Mouse (Mus musculus): ENCODE results near the gene Gpr68. TPM values are rescaled to one million over a fixed set of nuclear protein-coding genes. Genes with fewer than 3 reads are reported as not detected.

Gpr68 gene
- total and polyA plus RNA-seq, 3 experiments: 0.04 TPM; not detected in 2

DNA sequence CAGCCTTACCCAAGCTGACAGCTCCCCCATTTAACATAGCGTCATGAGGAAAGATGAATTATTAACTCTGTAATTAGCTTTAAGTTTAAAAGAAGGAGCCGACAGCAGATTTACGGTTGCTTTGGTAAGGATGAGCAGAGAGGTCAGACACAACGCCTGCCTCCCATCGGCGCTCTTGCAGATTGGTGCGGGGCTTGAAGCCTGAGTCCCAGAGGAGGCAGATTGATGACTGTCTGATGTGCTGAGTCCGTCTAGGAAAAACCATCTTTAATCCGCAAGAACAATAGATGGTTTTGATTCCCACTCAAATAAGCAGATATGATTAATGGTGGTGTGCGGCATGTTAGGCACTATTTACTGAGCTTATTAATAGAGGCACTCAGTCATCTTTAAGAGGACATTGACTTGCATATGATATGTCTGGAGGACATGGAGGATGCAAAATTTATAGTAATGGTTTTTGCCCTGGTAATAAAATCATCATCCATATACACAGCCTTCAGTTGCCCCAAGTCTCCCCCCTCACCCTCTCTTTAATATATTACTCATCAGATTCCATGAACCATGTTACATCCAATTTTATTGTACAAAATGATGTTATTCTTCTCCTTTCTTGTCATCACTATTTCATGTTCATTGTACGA, 60.4 kb downstream of the Gpr68 start:
- Histone ChIP-seq H3K9ac (ENCODE audit: control insufficient read depth, low read depth, low read length, poor library complexity, severe bottlenecking) (no peak overlapping the region), H3K9me3 (replicated peaks; ENCODE audit: insufficient read depth, low read length) (no peaks in the 10 kb centered on the region), H3K4me3 (ENCODE audit: control insufficient read depth in 1 of 2, insufficient read depth in 1 of 2, low read depth in 2 of 2, low read length in 2 of 2) (no peak overlapping the region), H3K79me2 (ENCODE audit: control insufficient read depth, insufficient read depth, low read length, poor library complexity) (no peaks in the 10 kb centered on the region), H3K4me1 (ENCODE audit: control insufficient read depth in 1 of 2, insufficient read depth in 2 of 2, low read length in 2 of 2) (no peaks in the 10 kb centered on the region), H3K27me3 (ENCODE audit: control insufficient read depth in 1 of 2, insufficient read depth in 2 of 2, low read length in 2 of 2) (no peaks in the 10 kb centered on the region), H3K27ac (ENCODE audit: control insufficient read depth, low read depth, low read length) (no peak overlapping the region), H3K36me3 (ENCODE audit: control insufficient read depth in 1 of 2, insufficient read depth in 2 of 2, low read length in 2 of 2) (no peaks in the 10 kb centered on the region)
- no peak for TF ChIP-seq USF2 (IDR thresholded peaks at IDR 0.05; ENCODE audit: borderline replicate concordance in 1 of 2, insufficient read depth in 1 of 2, low read depth in 1 of 2, low read length in 2 of 2)
- DNase-seq (ENCODE audit: low read depth, low spot score): no peak

DNA sequence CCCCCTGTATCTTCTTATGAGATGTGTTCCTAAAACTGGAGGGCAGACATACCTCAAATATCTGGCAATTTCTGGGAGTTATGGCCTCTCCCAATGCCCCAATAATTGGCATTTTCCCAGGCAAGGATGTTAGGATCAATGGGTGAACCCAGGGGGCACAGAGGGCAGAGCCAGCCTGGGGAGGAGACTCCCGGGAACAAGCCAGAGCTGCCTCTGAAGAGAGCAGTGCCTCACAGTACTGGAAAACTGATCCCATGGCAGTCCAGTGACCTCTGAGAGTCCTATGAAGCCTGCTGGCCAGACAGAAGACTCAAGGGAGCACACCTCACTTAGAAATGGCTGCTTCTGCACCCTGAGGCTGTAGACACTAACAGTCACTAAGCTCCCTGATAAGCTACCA, 61.4 kb downstream of the Gpr68 start:
- H3K79me2 ChIP-seq (ENCODE audit: control insufficient read depth, insufficient read depth, low read length, poor library complexity): no peaks in the 10 kb centered on the region
- no peak overlapping the region for H3K4me3 ChIP-seq (ENCODE audit: control insufficient read depth in 1 of 2, insufficient read depth in 1 of 2, low read depth in 2 of 2, low read length in 2 of 2)
- H3K27me3 ChIP-seq (ENCODE audit: control insufficient read depth in 1 of 2, insufficient read depth in 2 of 2, low read length in 2 of 2): no peaks in the 10 kb centered on the region
- no peaks in the 10 kb centered on the region for H3K36me3 ChIP-seq (ENCODE audit: control insufficient read depth in 1 of 2, insufficient read depth in 2 of 2, low read length in 2 of 2)
- H3K4me1 ChIP-seq (ENCODE audit: control insufficient read depth in 1 of 2, insufficient read depth in 2 of 2, low read length in 2 of 2): no peaks in the 10 kb centered on the region
- no peak for TF ChIP-seq NRF1 (IDR thresholded peaks at IDR 0.05; ENCODE audit: insufficient read depth, low read depth, low read length, poor library complexity, severe bottlenecking)
- no peak for TF ChIP-seq RCOR1 (IDR thresholded peaks at IDR 0.05; ENCODE audit: low read depth, low read length)
- TF ChIP-seq ELF1 (IDR thresholded peaks at IDR 0.05; ENCODE audit: low read depth, low read length): no peak
- TF ChIP-seq RAD21 (IDR thresholded peaks at IDR 0.05; ENCODE audit: low read depth, low read length): no peak
- TF ChIP-seq POLR2AphosphoS5 (IDR thresholded peaks at IDR 0.05; ENCODE audit: borderline replicate concordance, low read depth, low read length): no peak
- TF ChIP-seq E2F4 (IDR thresholded peaks at IDR 0.05; ENCODE audit: borderline replicate concordance, low read depth, low read length): no peak
- no peak for TF ChIP-seq USF2 (IDR thresholded peaks at IDR 0.05; ENCODE audit: borderline replicate concordance in 1 of 2, insufficient read depth in 1 of 2, low read depth in 1 of 2, low read length in 2 of 2)
- no peak for TF ChIP-seq BHLHE40 (IDR thresholded peaks at IDR 0.05; ENCODE audit: borderline replicate concordance, low read depth, low read length)
- no peak for TF ChIP-seq USF1 (IDR thresholded peaks at IDR 0.05; ENCODE audit: low read depth, low read length)
- TF ChIP-seq TCF12 (IDR thresholded peaks at IDR 0.05; ENCODE audit: low read depth, low read length): no peak
- no peaks in the 10 kb centered on the region for H3K9me3 ChIP-seq (replicated peaks; ENCODE audit: insufficient read depth, low read length)
- no peak overlapping the region for H3K27ac ChIP-seq (ENCODE audit: control insufficient read depth, low read depth, low read length)
- no peak for DNase-seq (ENCODE audit: low read depth, low spot score)
- H3K9ac ChIP-seq (ENCODE audit: control insufficient read depth, low read depth, low read length, poor library complexity, severe bottlenecking): no peak overlapping the region

DNA sequence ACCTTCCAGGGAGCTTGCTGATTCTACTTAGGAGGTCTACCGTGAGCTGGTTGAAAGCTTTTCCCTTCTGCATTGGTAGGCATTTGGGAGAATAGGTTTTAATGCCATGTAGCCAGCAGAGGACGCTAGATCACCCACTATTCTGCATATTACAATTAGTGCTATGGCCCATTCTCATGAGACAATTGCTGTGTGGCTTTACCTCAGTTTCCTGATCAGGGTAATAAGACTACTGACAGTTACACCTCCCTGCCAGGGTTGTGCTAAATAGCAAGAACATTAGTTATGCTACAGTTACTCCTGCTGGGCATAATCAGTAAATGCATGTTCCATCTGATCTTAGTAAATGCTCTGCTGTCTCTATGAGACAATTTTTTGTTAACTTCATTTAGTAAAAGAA, 62.2 kb downstream of the Gpr68 start:
- Histone ChIP-seq H3K27me3 (ENCODE audit: control insufficient read depth in 1 of 2, insufficient read depth in 2 of 2, low read length in 2 of 2) (no peaks in the 10 kb centered on the region), H3K36me3 (ENCODE audit: control insufficient read depth in 1 of 2, insufficient read depth in 2 of 2, low read length in 2 of 2) (no peaks in the 10 kb centered on the region), H3K27ac (ENCODE audit: control insufficient read depth, low read depth, low read length) (no peak overlapping the region), H3K9ac (ENCODE audit: control insufficient read depth, low read depth, low read length, poor library complexity, severe bottlenecking) (no peak overlapping the region), H3K4me1 (ENCODE audit: control insufficient read depth in 1 of 2, insufficient read depth in 2 of 2, low read length in 2 of 2) (no peaks in the 10 kb centered on the region), H3K9me3 (replicated peaks; ENCODE audit: insufficient read depth, low read length) (no peaks in the 10 kb centered on the region), H3K79me2 (ENCODE audit: control insufficient read depth, insufficient read depth, low read length, poor library complexity) (no peaks in the 10 kb centered on the region), H3K4me3 (ENCODE audit: control insufficient read depth in 1 of 2, insufficient read depth in 1 of 2, low read depth in 2 of 2, low read length in 2 of 2) (no peak overlapping the region)
- no peak for TF ChIP-seq E2F4 (IDR thresholded peaks at IDR 0.05; ENCODE audit: borderline replicate concordance, low read depth, low read length)
- TF ChIP-seq ZC3H11A (IDR thresholded peaks at IDR 0.05; ENCODE audit: low read depth, low read length): 0 out of 2 replicates have a peak, but pooled peaks have one; percentile 23
- peak; percentile 25 to 92 (median 63); a peak in 5 of 6 replicates for TF ChIP-seq CTCF (IDR thresholded peaks at IDR 0.05 in 2 of 3, conservative IDR thresholded peaks at IDR 0.05 in 1 of 3; ENCODE audit: control insufficient read depth in 1 of 3, insufficient read depth in 1 of 3, low read depth in 2 of 3, low read length in 3 of 3, poor library complexity in 1 of 3, severe bottlenecking in 1 of 3)
- TF ChIP-seq RAD21 (IDR thresholded peaks at IDR 0.05; ENCODE audit: low read depth, low read length): peak; percentile 54
- TF ChIP-seq SMC3 (IDR thresholded peaks at IDR 0.05; ENCODE audit: low read depth, low read length): peak; percentile 52
- no peak for TF ChIP-seq BHLHE40 (IDR thresholded peaks at IDR 0.05; ENCODE audit: borderline replicate concordance, low read depth, low read length)
- DNase-seq (ENCODE audit: low read depth, low spot score): peak; percentile 37

All from MEL (cell line).